Mouse (Mus musculus) stomach, postnatal 0 days (tissue): ENCODE measurements around the gene Gm20509. TPM values are rescaled to one million over a fixed set of nuclear protein-coding genes. Genes with fewer than 3 reads are reported as not detected.
"Not testable (repeated sequence)": the region's sequence is repeated elsewhere in the genome, so short reads cannot be mapped to it uniquely, and the experiment has no call there.

Experiments
- ATAC-seq: fragments of 200-750 bp; cut with Nextera tagmentation; 2 replicates; pipeline ENCODE4 v1.8.0; 2017; ENCODE audit not compliant: low FRiP score, low TSS enrichment
- DNase-seq: peaks from one replicate; pipeline ENCODE4 v3.0.0-alpha.2; 2016; ENCODE audit warnings: low spot score
- H3K27ac ChIP-seq: fragments of 300-500 bp; sonication (generic); replicated peaks from 2 replicates; pipeline ENCODE4 v1.5.1; 2014; ENCODE audit warnings: mild to moderate bottlenecking, control low read depth
- H3K27me3 ChIP-seq: fragments of 300-500 bp; sonication (generic); 2 replicates; pipeline ENCODE4 v1.6.1; 2014; ENCODE audit warnings: low read length; ENCODE audit not compliant: control insufficient read depth, insufficient read depth
- H3K36me3 ChIP-seq: fragments of 300-500 bp; sonication (generic); 2 replicates; pipeline ENCODE4 v1.6.1; 2014; ENCODE audit warnings: low read length, mixed read lengths; ENCODE audit not compliant: control insufficient read depth, insufficient read depth
- H3K4me1 ChIP-seq: fragments of 300-500 bp; sonication (generic); replicated peaks from 2 replicates; pipeline ENCODE4 v1.6.1; 2014; ENCODE audit warnings: antibody characterized with exemption; ENCODE audit not compliant: control insufficient read depth, insufficient read depth
- H3K4me2 ChIP-seq: fragments of 300-500 bp; sonication (generic); replicated peaks from 2 replicates; pipeline ENCODE4 v1.6.1; 2014; ENCODE audit warnings: low read depth, mild to moderate bottlenecking, control low read depth, moderate library complexity
- H3K4me3 ChIP-seq: fragments of 300-500 bp; sonication (generic); 2 replicates; pipeline ENCODE4 v1.5.1; 2014; ENCODE audit warnings: low read depth, low read length, control low read depth
- H3K9ac ChIP-seq: fragments of 300-500 bp; sonication (generic); 2 replicates; pipeline ENCODE4 v1.6.1; 2014; ENCODE audit warnings: mild to moderate bottlenecking, low read length, control low read depth, mixed read lengths
- H3K9me3 ChIP-seq: fragments of 300-500 bp; sonication (generic); 2 replicates; pipeline ENCODE4 v1.6.1; 2016; ENCODE audit warnings: low read length; ENCODE audit not compliant: control insufficient read depth
- CTCF ChIP-seq: IDR thresholded peaks from 2 replicates; pipeline ENCODE4 v1.5.1; 2016; ENCODE audit warnings: antibody characterized with exemption, low read depth, mild to moderate bottlenecking, moderate library complexity
- EP300 ChIP-seq: optimal IDR thresholded peaks from 2 replicates; pipeline ENCODE3; 2016; ENCODE audit warnings: antibody characterized with exemption
- WGBS: fragments of 180-500 bp; shearing (Covaris S2); extraction: QIAGEN DNeasy Blood & Tissue Kit; methylation state at CpG from one replicate; pipeline ENCODE4 v1.1.7; 2014; 5-methylcytosine and 5-hydroxymethylcytosine counted together
- polyA plus RNA-seq: library from polyadenylated mRNA; unstranded; fragments of >200 nt; fragmentation: Nextera tagmentation; extraction: Ambion mirVana; gene quantifications from 2 replicates; pipeline ENCODE4 v1.2.1, GENCODE M21; 2015

Gene Gm20509
- polyA plus RNA-seq, 1 experiment from 2014 or later = not detected

GRCm38 (mm10) chr9:73103880-73104198, 1.6 kb downstream of the Gm20509 start:
- 0 out of 2 replicates have a peak, but pooled peaks cover 3% of the 10 kb centered on the region for H3K4me1 ChIP-seq
- H3K9me3 ChIP-seq = no peaks in the 10 kb centered on the region
- 26% methylated on average over 5 of the region's 5 CpGs for WGBS
- no peaks in the 10 kb centered on the region for H3K36me3 ChIP-seq
- DNase-seq (no peak), ATAC-seq (no peak; the same call in none of the 2 replicates)
- H3K4me2 ChIP-seq = peak overlapping the region; percentile 71
- no peak overlapping the region for H3K27ac ChIP-seq
- peak overlapping the region; percentile 47 for H3K9ac ChIP-seq
- H3K27me3 ChIP-seq = no peaks in the 10 kb centered on the region
- peak overlapping the region; percentile 40 for H3K4me3 ChIP-seq
- TF ChIP-seq CTCF (no peak), EP300 (no peak)

- Histone ChIP-seq H3K4me1 (0 out of 2 replicates have a peak, but pooled peaks cover 3% of the 10 kb centered on the region), H3K27ac (no peak overlapping the region), H3K4me3 (no peak overlapping the region), H3K27me3 (no peaks in the 10 kb centered on the region), H3K36me3 (no peaks in the 10 kb centered on the region), H3K4me2 (no peak overlapping the region), H3K9ac (no peak overlapping the region), H3K9me3 (no peaks in the 10 kb centered on the region)
- ATAC-seq (no peak), DNase-seq (no peak)
- no peak for TF ChIP-seq CTCF
- TF ChIP-seq EP300 = no peak
- WGBS = 67% methylated on average over 1 of the region's 1 CpGs
Measured at GRCm38 (mm10) chr9:73105141-73105540, 2.9 kb downstream of the Gm20509 start.

- Histone ChIP-seq H3K9ac (no peak overlapping the region), H3K27ac (no peak overlapping the region), H3K36me3 (no peaks in the 10 kb centered on the region), H3K4me2 (no peak overlapping the region), H3K27me3 (no peaks in the 10 kb centered on the region), H3K4me3 (no peak overlapping the region), H3K4me1 (0 out of 2 replicates have a peak, but pooled peaks cover 3% of the 10 kb centered on the region), H3K9me3 (no peaks in the 10 kb centered on the region)
- DNase-seq (no peak), ATAC-seq (no peak)
- no peak for TF ChIP-seq CTCF
- TF ChIP-seq EP300 = no peak
Measured at GRCm38 (mm10) chr9:73105771-73106170, 3.5 kb downstream of the Gm20509 start.

- Histone ChIP-seq H3K4me2 (peak within 1 kb of the TSS; percentile 74), H3K9ac (peak within 1 kb of the TSS; percentile 83), H3K27me3 (no peaks in the 10 kb centered on the region), H3K27ac (peak within 1 kb of the TSS; percentile 78), H3K36me3 (peaks cover 2% of the 10 kb centered on the region; the same call in 1 of the 2 replicates), H3K4me1 (no peaks in the 10 kb centered on the region), H3K4me3 (peak within 1 kb of the TSS; percentile 72), H3K9me3 (no peaks in the 10 kb centered on the region)
- TF ChIP-seq CTCF = no peak
- TF ChIP-seq EP300 = no peak
- ATAC-seq = peak; percentile 97
- WGBS = under 1% methylated on average over 64 of the region's 64 CpGs
- peak; percentile 84 for DNase-seq
Measured at GRCm38 (mm10) chr9:73112919-73113906, 10.9 kb downstream of the Gm20509 start, which contains the start of gene Rsl24d1. Gene Rsl24d1 (plus strand): TSS chr9:73113426.

GRCm38 (mm10) chr9:73116704-73117103, 14.4 kb downstream of the Gm20509 start:
- not testable (repeated sequence) for H3K9me3 ChIP-seq, H3K4me1 ChIP-seq, H3K27me3 ChIP-seq, H3K4me3 ChIP-seq, DNase-seq, ATAC-seq, H3K9ac ChIP-seq, H3K27ac ChIP-seq, H3K4me2 ChIP-seq
- 74% methylated on average over 5 of the region's 6 CpGs for WGBS
- H3K36me3 ChIP-seq = peaks cover 12% of the 10 kb centered on the region; the same call in 1 of the 2 replicates

GRCm38 (mm10) chr9:73118012-73118411, 15.7 kb downstream of the Gm20509 start:
- Histone ChIP-seq H3K36me3 (peaks cover 12% of the 10 kb centered on the region; the same call in 1 of the 2 replicates), H3K9me3 (no peaks in the 10 kb centered on the region), H3K27me3 (no peaks in the 10 kb centered on the region), H3K9ac (no peak overlapping the region), H3K4me2 (no peak overlapping the region), H3K27ac (no peak overlapping the region), H3K4me3 (no peak overlapping the region), H3K4me1 (no peaks in the 10 kb centered on the region)
- DNase-seq (no peak), ATAC-seq (no peak)
- TF ChIP-seq EP300 = no peak
- peak; percentile 56 for TF ChIP-seq CTCF
- 80% methylated on average over 4 of the region's 4 CpGs for WGBS
